ENCODE assay signal across 15 mouse cellular contexts in the genomic region with DNA sequence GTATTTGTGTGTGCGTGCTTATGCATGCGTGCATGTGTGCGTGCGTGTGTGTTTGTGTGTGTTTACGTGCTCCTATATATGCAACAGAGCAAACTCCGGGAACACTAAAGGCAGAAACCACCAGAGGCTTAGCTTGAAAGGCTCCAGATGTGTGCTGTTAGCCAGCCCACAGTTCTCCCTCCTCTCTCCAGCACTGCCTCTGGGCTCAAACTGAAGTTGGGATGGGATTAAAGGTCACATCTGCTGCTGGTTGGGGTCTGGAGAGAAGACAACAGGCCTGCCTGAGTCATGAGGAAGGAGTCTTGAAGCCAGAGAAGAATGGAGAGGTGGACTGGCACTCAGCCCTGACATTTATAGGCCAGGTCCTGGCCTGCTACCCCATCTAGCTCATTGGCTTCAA. TPM values are rescaled to one million over a fixed set of nuclear protein-coding genes. Genes with fewer than 3 reads are reported as not detected.
DNase-seq lines count a peak whose midpoint lies in the region; ATAC-seq and TF ChIP-seq lines count a peak whose summit lies in the region.
"Had no signal": no experiment of that assay in that cellular context is flagged by ENCODE, and none has a peak within 500 bp of the region (broad histone marks: within the 10 kb centered on the region; RNA-seq: fewer than 3 reads in every experiment).

No protein-coding gene starts in this region.

- peak; percentile 72 for ATAC-seq in limb, embryonic 14.5 days (ENCODE audit: low FRiP score, low read depth)

- TF ChIP-seq POLR2A in kidney, adult 2 months (IDR thresholded peaks at IDR 0.05; ENCODE audit: low read depth, low read length) = no peak
- TF ChIP-seq POLR2A in limb, embryonic 14.5 days (IDR thresholded peaks at IDR 0.05; ENCODE audit: borderline replicate concordance, extremely low read depth, insufficient read depth, insufficient read length) = no peak

- no peaks in the 10 kb centered on the region for H3K36me3 ChIP-seq in kidney, adult 2 months (ENCODE audit: control insufficient read depth, insufficient read depth, low read length)
- no peaks in the 10 kb centered on the region for H3K36me3 ChIP-seq in embryonic facial prominence, embryonic 10.5 days (replicated peaks)
- H3K36me3 ChIP-seq in limb, embryonic 14.5 days (ENCODE audit: control insufficient read depth, insufficient read depth, low read length) = no peaks in the 10 kb centered on the region
- H3K36me3 ChIP-seq: heart, embryonic 13.5 days had no signal

- TF ChIP-seq CTCF in kidney, adult 2 months (conservative IDR thresholded peaks at IDR 0.05; ENCODE audit: insufficient read depth, insufficient read length, low read depth, low read length) = no peak

- no peak overlapping the region for H3K27ac ChIP-seq in kidney, adult 2 months (ENCODE audit: insufficient read depth, low read depth, low read length)
- peak overlapping the region; percentile 73 for H3K27ac ChIP-seq in embryonic facial prominence, embryonic 10.5 days (replicated peaks)
- peak overlapping the region; percentile 84 for H3K27ac ChIP-seq in limb, embryonic 14.5 days (replicated peaks; ENCODE audit: low read depth, low read length)
- H3K27ac ChIP-seq: heart, embryonic 13.5 days had no signal

- H3K9me3 ChIP-seq in embryonic facial prominence, embryonic 10.5 days = no peaks in the 10 kb centered on the region
- no peaks in the 10 kb centered on the region for H3K9me3 ChIP-seq in limb, embryonic 14.5 days (ENCODE audit: control insufficient read depth, low read length)
- H3K9me3 ChIP-seq: heart, embryonic 13.5 days had no signal

- H3K27me3 ChIP-seq in kidney, adult 2 months (replicated peaks; ENCODE audit: control insufficient read depth, insufficient read depth, low read length) = no peaks in the 10 kb centered on the region
- H3K27me3 ChIP-seq in embryonic facial prominence, embryonic 10.5 days (replicated peaks; ENCODE audit: low read depth, poor library complexity, severe bottlenecking) = no peaks in the 10 kb centered on the region
- no peaks in the 10 kb centered on the region for H3K27me3 ChIP-seq in limb, embryonic 14.5 days (ENCODE audit: control insufficient read depth, insufficient read depth, low read length)

- peak; percentile 59 for DNase-seq in gastrocnemius, adult 18-20 months (ENCODE audit: low spot score)
- no peak for DNase-seq in gastrocnemius, postnatal 10 days
- DNase-seq in kidney, postnatal 4 days = peak; percentile 54 to 64
- DNase-seq in kidney, adult 2 months = no peak
- peak; percentile 79 for DNase-seq in embryonic facial prominence, embryonic 10.5 days (ENCODE audit: low spot score)
- peak; percentile 81 for DNase-seq in limb, embryonic 14.5 days (ENCODE audit: low spot score)
- no peak for DNase-seq in layer of hippocampus, adult 11-12 months (ENCODE audit: low spot score)
- DNase-seq in right cerebral cortex, postnatal 14 days = no peak
- DNase-seq: adrenal gland, postnatal 25 days; cerebellum, adult 8-10 months; midbrain, embryonic 14.5 days had no signal

- H3K4me2 ChIP-seq in limb, embryonic 14.5 days (replicated peaks; ENCODE audit: low read depth, low read length, severe bottlenecking) = 0 out of 2 replicates have a peak overlapping the region, but pooled peaks have one; percentile 3
- H3K4me2 ChIP-seq: heart, embryonic 13.5 days had no signal

- no peak overlapping the region for H3K4me3 ChIP-seq in kidney, adult 2 months (ENCODE audit: insufficient read depth, low read depth, low read length)
- H3K4me3 ChIP-seq in embryonic facial prominence, embryonic 10.5 days = no peak overlapping the region
- H3K4me3 ChIP-seq in limb, embryonic 14.5 days (replicated peaks; ENCODE audit: low read length) = no peak overlapping the region
- H3K4me3 ChIP-seq: heart, embryonic 13.5 days had no signal

- 88% methylated on average over 6 of the region's 6 CpGs for WGBS in kidney, adult 2 months
- 68% methylated on average over 6 of the region's 6 CpGs for WGBS in embryonic facial prominence, embryonic 10.5 days
- WGBS in limb, embryonic 14.5 days = 49% methylated on average over 6 of the region's 6 CpGs

- H3K4me1 ChIP-seq in kidney, adult 2 months (ENCODE audit: control insufficient read depth, insufficient read depth, low read length) = 0 out of 2 replicates have a peak, but pooled peaks cover 3% of the 10 kb centered on the region
- H3K4me1 ChIP-seq in embryonic facial prominence, embryonic 10.5 days = peaks cover 41% of the 10 kb centered on the region
- peaks cover 39% of the 10 kb centered on the region for H3K4me1 ChIP-seq in limb, embryonic 14.5 days (ENCODE audit: control insufficient read depth, insufficient read depth, low read length)

- H3K9ac ChIP-seq in limb, embryonic 14.5 days (ENCODE audit: low read depth, low read length, severe bottlenecking) = no peak overlapping the region
- H3K9ac ChIP-seq: heart, embryonic 13.5 days had no signal

RNA-seq across cellular contexts. Expression of a gene that starts 2.1 kb away (rescaled TPM):
- 1 to 10 TPM in 1 of 2 experiments, not detected in 1; 2.5 TPM for total RNA-seq in gastrocnemius, adult 18-20 months (2021)
- not detected for total RNA-seq in gastrocnemius, postnatal 10 days (2021)
- polyA plus RNA-seq in kidney, adult 2 months (2012; rRNA removed) = not detected in 2 replicates
- polyA plus RNA-seq in embryonic facial prominence, embryonic 10.5 days (2016; fragmentation: Nextera tagmentation; extraction: Ambion mirVana) = not detected in 2 replicates
- not detected in 2 replicates for polyA plus RNA-seq in limb, embryonic 14.5 days (2012; rRNA removed)
- polyA plus RNA-seq in limb, embryonic 14.5 days (2014; fragmentation: Nextera tagmentation; extraction: Ambion mirVana) = not detected in 2 replicates
- total RNA-seq: adrenal gland, postnatal 25 days; liver, adult 2 months had no signal
- polyA plus RNA-seq: forebrain, embryonic 11.5 days; heart, embryonic 13.5 days; large intestine, adult 2 months; liver, adult 2 months; midbrain, embryonic 14.5 days had no signal

RNA-seq across cellular contexts. Expression of a gene that starts 2.6 kb away (rescaled TPM):
- total RNA-seq in gastrocnemius, adult 18-20 months (2021) = 10 to 100 TPM; 10.1 to 17.7 TPM
- total RNA-seq in gastrocnemius, postnatal 10 days (2021) = 10 to 100 TPM in 1 of 2 experiments, 1 to 10 TPM in 1; 9.6 to 20.1 TPM
- 10.3 and 16.9 TPM in 2 replicates for polyA plus RNA-seq in kidney, adult 2 months (2012; rRNA removed)
- polyA plus RNA-seq in embryonic facial prominence, embryonic 10.5 days (2016; fragmentation: Nextera tagmentation; extraction: Ambion mirVana) = 1.1 TPM in 1 of 2 replicates, not detected in the other
- polyA plus RNA-seq in limb, embryonic 14.5 days (2012; rRNA removed) = 18.0 and 26.2 TPM in 2 replicates
- polyA plus RNA-seq in limb, embryonic 14.5 days (2014; fragmentation: Nextera tagmentation; extraction: Ambion mirVana) = 17.9 and 18.0 TPM in 2 replicates

RNA-seq across cellular contexts. Expression of a gene that starts 4.5 kb away (rescaled TPM):
- total RNA-seq in gastrocnemius, adult 18-20 months (2021) = not detected
- total RNA-seq in gastrocnemius, postnatal 10 days (2021) = not detected
- polyA plus RNA-seq in kidney, adult 2 months (2012; rRNA removed) = not detected in 2 replicates
- polyA plus RNA-seq in embryonic facial prominence, embryonic 10.5 days (2016; fragmentation: Nextera tagmentation; extraction: Ambion mirVana) = not detected in 2 replicates
- polyA plus RNA-seq in limb, embryonic 14.5 days (2012; rRNA removed) = not detected in 2 replicates
- polyA plus RNA-seq in limb, embryonic 14.5 days (2014; fragmentation: Nextera tagmentation; extraction: Ambion mirVana) = not detected in 2 replicates
- total RNA-seq: adrenal gland, postnatal 25 days; liver, adult 2 months had no signal
- polyA plus RNA-seq: forebrain, embryonic 11.5 days; heart, embryonic 13.5 days; large intestine, adult 2 months; liver, adult 2 months; midbrain, embryonic 14.5 days had no signal

RNA-seq across cellular contexts. Expression of a gene that starts 6.5 kb away (rescaled TPM):
- total RNA-seq in gastrocnemius, adult 18-20 months (2021) = 100 to 1,000 TPM in 1 of 2 experiments, 10 to 100 TPM in 1; 63.5 to 106 TPM
- 100 to 1,000 TPM in 1 of 2 experiments, 10 to 100 TPM in 1; 83.2 to 102 TPM for total RNA-seq in gastrocnemius, postnatal 10 days (2021)
- polyA plus RNA-seq in kidney, adult 2 months (2012; rRNA removed) = 95.8 and 129 TPM in 2 replicates
- 17.7 and 21.3 TPM in 2 replicates for polyA plus RNA-seq in embryonic facial prominence, embryonic 10.5 days (2016; fragmentation: Nextera tagmentation; extraction: Ambion mirVana)
- polyA plus RNA-seq in limb, embryonic 14.5 days (2012; rRNA removed) = 92.4 and 108 TPM in 2 replicates
- 203 and 233 TPM in 2 replicates for polyA plus RNA-seq in limb, embryonic 14.5 days (2014; fragmentation: Nextera tagmentation; extraction: Ambion mirVana)

RNA-seq across cellular contexts. Expression of a gene that starts 16.1 kb away (rescaled TPM):
- not detected for total RNA-seq in gastrocnemius, adult 18-20 months (2021)
- total RNA-seq in gastrocnemius, postnatal 10 days (2021) = not detected
- polyA plus RNA-seq in kidney, adult 2 months (2012; rRNA removed) = not detected in 2 replicates
- not detected in 2 replicates for polyA plus RNA-seq in embryonic facial prominence, embryonic 10.5 days (2016; fragmentation: Nextera tagmentation; extraction: Ambion mirVana)
- polyA plus RNA-seq in limb, embryonic 14.5 days (2012; rRNA removed) = not detected in 2 replicates
- polyA plus RNA-seq in limb, embryonic 14.5 days (2014; fragmentation: Nextera tagmentation; extraction: Ambion mirVana) = not detected in 2 replicates
- total RNA-seq: adrenal gland, postnatal 25 days; liver, adult 2 months had no signal
- polyA plus RNA-seq: forebrain, embryonic 11.5 days; heart, embryonic 13.5 days; large intestine, adult 2 months; liver, adult 2 months; midbrain, embryonic 14.5 days had no signal

Comparison
In these comparisons a context has a peak if more than half of its experiments do, and no peak if none do; other contexts are left out.
1. DNase-seq: peak in gastrocnemius, adult 18-20 months (single experiment), kidney, postnatal 4 days (2 of 2), embryonic facial prominence, embryonic 10.5 days (single experiment) and limb, embryonic 14.5 days (single experiment); none in gastrocnemius, postnatal 10 days (single experiment), kidney, adult 2 months (single experiment), layer of hippocampus, adult 11-12 months (single experiment) and right cerebral cortex, postnatal 14 days (single experiment).